Mouse (Mus musculus) embryonic facial prominence, embryonic 13.5 days (tissue): ENCODE measurements around the gene Gm45717. TPM values are rescaled to one million over a fixed set of nuclear protein-coding genes. Genes with fewer than 3 reads are reported as not detected.

Source experiments
- ATAC-seq: fragments of 200-750 bp; cut with Nextera tagmentation; 2 replicates; pipeline ENCODE4 v1.8.0; 2017; ENCODE audit warnings: low read depth; ENCODE audit not compliant: insufficient number of reproducible peaks, insufficient read depth, low FRiP score, low TSS enrichment
- H3K27ac ChIP-seq: fragments of 300-500 bp; sonication (generic); 2 replicates; pipeline ENCODE4 v1.5.1; 2015; ENCODE audit warnings: moderate library complexity, mild to moderate bottlenecking, inconsistent platforms
- H3K27me3 ChIP-seq: fragments of 300-500 bp; sonication (generic); 2 replicates; pipeline ENCODE4 v1.6.1; 2015; ENCODE audit warnings: mild to moderate bottlenecking, inconsistent platforms
- H3K36me3 ChIP-seq: fragments of 300-500 bp; sonication (generic); 2 replicates; pipeline ENCODE4 v1.6.1; 2015; ENCODE audit warnings: mild to moderate bottlenecking, inconsistent platforms
- H3K4me1 ChIP-seq: fragments of 300-500 bp; sonication (generic); 2 replicates; pipeline ENCODE4 v1.6.1; 2015; ENCODE audit warnings: inconsistent platforms
- H3K4me2 ChIP-seq: fragments of 300-500 bp; sonication (generic); 2 replicates; pipeline ENCODE4 v1.6.1; 2015; ENCODE audit warnings: moderate library complexity, mild to moderate bottlenecking, inconsistent platforms
- H3K4me3 ChIP-seq: fragments of 300-500 bp; sonication (generic); 2 replicates; pipeline ENCODE4 v1.5.1; 2015; ENCODE audit warnings: mild to moderate bottlenecking, inconsistent platforms
- H3K9ac ChIP-seq: fragments of 300-500 bp; sonication (generic); 2 replicates; pipeline ENCODE4 v1.6.1; 2015; ENCODE audit warnings: mild to moderate bottlenecking, inconsistent platforms
- H3K9me3 ChIP-seq: fragments of 300-500 bp; sonication (generic); 2 replicates; pipeline ENCODE4 v1.6.1; 2016; ENCODE audit warnings: inconsistent platforms
- WGBS: fragments of 180-500 bp; shearing (Covaris S2); methylation state at CpG from one replicate; pipeline ENCODE4 v1.1.7; 2015; ENCODE audit warnings: mixed read lengths; 5-methylcytosine and 5-hydroxymethylcytosine counted together
- polyA plus RNA-seq: library from polyadenylated mRNA; unstranded; fragments of >200 nt; fragmentation: Nextera tagmentation; extraction: Ambion mirVana; gene quantifications from 2 replicates; pipeline ENCODE4 v1.2.1, GENCODE M21; 2015

The Gm45717 gene
- polyA plus RNA-seq, 1 experiment from 2014 or later: not detected

GRCm38 (mm10) chr7:140967862-140968591 is 12.3 kb upstream of the Gm45717 start:
- 8% methylated on average over 14 of the region's 14 CpGs for WGBS
- H3K4me3 ChIP-seq: peak overlapping the region; percentile 27
- peak overlapping the region; percentile 53 for H3K4me2 ChIP-seq
- H3K9ac ChIP-seq: no peak overlapping the region
- H3K27ac ChIP-seq: peak overlapping the region; percentile 85
- peak; percentile 61; the same call in 1 of the 2 replicates for ATAC-seq
- no peaks in the 10 kb centered on the region for H3K36me3 ChIP-seq
- H3K4me1 ChIP-seq: peaks cover 35% of the 10 kb centered on the region
- H3K9me3 ChIP-seq: no peaks in the 10 kb centered on the region
- H3K27me3 ChIP-seq: no peaks in the 10 kb centered on the region

GRCm38 (mm10) chr7:140966921-140967320 is 11.2 kb upstream of the Gm45717 start, which contains the start of gene Ifitm1:
Ifitm1 (plus strand) TSS chr7:140967221.
- peaks cover 33% of the 10 kb centered on the region for H3K4me1 ChIP-seq

GRCm38 (mm10) chr7:140962733-140963132 is 7.0 kb upstream of the Gm45717 start:
- H3K4me3 ChIP-seq: no peak overlapping the region
- peaks cover 16% of the 10 kb centered on the region for H3K4me1 ChIP-seq
- no peak overlapping the region for H3K9ac ChIP-seq
- WGBS: 68% methylated on average over 2 of the region's 2 CpGs
- H3K27me3 ChIP-seq: no peaks in the 10 kb centered on the region
- no peaks in the 10 kb centered on the region for H3K9me3 ChIP-seq
- no peaks in the 10 kb centered on the region for H3K36me3 ChIP-seq
- ATAC-seq: no peak
- H3K27ac ChIP-seq: no peak overlapping the region
- H3K4me2 ChIP-seq: no peak overlapping the region

More at GRCm38 (mm10) chr7:140966921-140967320, 11.2 kb upstream of the Gm45717 start, which contains the start of gene Ifitm1:
- no peak within 1 kb of the TSS for H3K9ac ChIP-seq
- no peak for ATAC-seq
- WGBS: 85% methylated on average over 4 of the region's 4 CpGs
- no peaks in the 10 kb centered on the region for H3K9me3 ChIP-seq
- no peaks in the 10 kb centered on the region for H3K27me3 ChIP-seq
- H3K36me3 ChIP-seq: no peaks in the 10 kb centered on the region
- H3K4me2 ChIP-seq: peak within 1 kb of the TSS; percentile 53
- peak within 1 kb of the TSS; percentile 27 for H3K4me3 ChIP-seq
- peak within 1 kb of the TSS; percentile 85 for H3K27ac ChIP-seq

- WGBS: 54% methylated on average over 2 of the region's 2 CpGs
- Histone ChIP-seq H3K9me3 (no peaks in the 10 kb centered on the region), H3K36me3 (no peaks in the 10 kb centered on the region), H3K27ac (no peak overlapping the region), H3K9ac (no peak overlapping the region), H3K4me2 (no peak overlapping the region), H3K4me1 (peaks cover 16% of the 10 kb centered on the region), H3K4me3 (no peak overlapping the region), H3K27me3 (no peaks in the 10 kb centered on the region)
- no peak for ATAC-seq
These were observed 5.7 kb upstream of the Gm45717 start for GRCm38 (mm10) chr7:140961416-140961815.

GRCm38 (mm10) chr7:140960026-140960425 is 4.3 kb upstream of the Gm45717 start:
- 75% methylated on average over 5 of the region's 5 CpGs for WGBS
- no peaks in the 10 kb centered on the region for H3K36me3 ChIP-seq
- H3K4me2 ChIP-seq: no peak overlapping the region
- no peak overlapping the region for H3K4me3 ChIP-seq
- H3K9ac ChIP-seq: no peak overlapping the region
- no peak for ATAC-seq
- H3K27ac ChIP-seq: no peak overlapping the region
- H3K9me3 ChIP-seq: no peaks in the 10 kb centered on the region
- H3K4me1 ChIP-seq: peaks cover 17% of the 10 kb centered on the region
- H3K27me3 ChIP-seq: no peaks in the 10 kb centered on the region

- Histone ChIP-seq H3K27ac (no peak overlapping the region; the same call in 1 of the 2 replicates), H3K4me3 (no peak overlapping the region), H3K9ac (no peak overlapping the region), H3K9me3 (no peaks in the 10 kb centered on the region), H3K27me3 (no peaks in the 10 kb centered on the region), H3K4me2 (no peak overlapping the region), H3K36me3 (no peaks in the 10 kb centered on the region), H3K4me1 (peaks cover 20% of the 10 kb centered on the region)
- 8% methylated on average over 9 of the region's 9 CpGs for WGBS
- ATAC-seq: no peak
These were observed 3.6 kb upstream of the Gm45717 start for GRCm38 (mm10) chr7:140959181-140959901.

- WGBS: 29% methylated on average over 6 of the region's 6 CpGs
These were observed 776 bp upstream of the Gm45717 start for GRCm38 (mm10) chr7:140956556-140956869.

GRCm38 (mm10) chr7:140955342-140955741 is 395 bp downstream of the Gm45717 start:
- Histone ChIP-seq H3K4me3 (peak overlapping the region; percentile 70), H3K27ac (peak overlapping the region; percentile 99), H3K36me3 (peaks cover 14% of the 10 kb centered on the region), H3K4me1 (peaks cover 60% of the 10 kb centered on the region), H3K9ac (peak overlapping the region; percentile 86), H3K27me3 (no peaks in the 10 kb centered on the region), H3K4me2 (peak overlapping the region; percentile 92), H3K9me3 (no peaks in the 10 kb centered on the region)
- 7% methylated on average over 17 of the region's 17 CpGs for WGBS
- ATAC-seq: peak; percentile 2; the same call in 1 of the 2 replicates

More at GRCm38 (mm10) chr7:140956556-140956869, 776 bp upstream of the Gm45717 start:
- peaks cover 11% of the 10 kb centered on the region; the same call in 1 of the 2 replicates for H3K36me3 ChIP-seq
- peak overlapping the region; percentile 86; the same call in 1 of the 2 replicates for H3K9ac ChIP-seq
- H3K4me1 ChIP-seq: peaks cover 49% of the 10 kb centered on the region
- 0 out of 2 replicates have a peak, but pooled peaks have one; percentile 2 for ATAC-seq
- peak overlapping the region; percentile 70; the same call in 1 of the 2 replicates for H3K4me3 ChIP-seq
- H3K27ac ChIP-seq: peak overlapping the region; percentile 99
- H3K27me3 ChIP-seq: no peaks in the 10 kb centered on the region
- H3K4me2 ChIP-seq: peak overlapping the region; percentile 92
- no peaks in the 10 kb centered on the region for H3K9me3 ChIP-seq

GRCm38 (mm10) chr7:140954733-140955071 is 1.0 kb downstream of the Gm45717 start:
- 8% methylated on average over 9 of the region's 9 CpGs for WGBS
- Histone ChIP-seq H3K27ac (peak overlapping the region; percentile 99), H3K4me2 (peak overlapping the region; percentile 92), H3K4me1 (peaks cover 64% of the 10 kb centered on the region), H3K27me3 (no peaks in the 10 kb centered on the region), H3K4me3 (peak overlapping the region; percentile 70), H3K9me3 (no peaks in the 10 kb centered on the region), H3K36me3 (peaks cover 21% of the 10 kb centered on the region), H3K9ac (peak overlapping the region; percentile 86)
- no peak for ATAC-seq

- peak overlapping the region; percentile 86 for H3K9ac ChIP-seq
- no peak for ATAC-seq
- H3K4me3 ChIP-seq: peak overlapping the region; percentile 70
- peaks cover 59% of the 10 kb centered on the region for H3K4me1 ChIP-seq
- H3K27ac ChIP-seq: peak overlapping the region; percentile 99
- H3K36me3 ChIP-seq: peaks cover 27% of the 10 kb centered on the region
- H3K9me3 ChIP-seq: no peaks in the 10 kb centered on the region
- H3K27me3 ChIP-seq: no peaks in the 10 kb centered on the region
- WGBS: 54% methylated on average over 15 of the region's 15 CpGs
- H3K4me2 ChIP-seq: peak overlapping the region; percentile 92
These were observed 1.7 kb downstream of the Gm45717 start for GRCm38 (mm10) chr7:140953800-140954732.

- H3K4me2 ChIP-seq: peak overlapping the region; percentile 92
- peak overlapping the region; percentile 0; the same call in 1 of the 2 replicates for H3K4me3 ChIP-seq
- H3K4me1 ChIP-seq: peaks cover 56% of the 10 kb centered on the region
- H3K27ac ChIP-seq: no peak overlapping the region
- peaks cover 36% of the 10 kb centered on the region for H3K36me3 ChIP-seq
- 79% methylated on average over 11 of the region's 11 CpGs for WGBS
- no peaks in the 10 kb centered on the region for H3K27me3 ChIP-seq
- H3K9ac ChIP-seq: peak overlapping the region; percentile 86
- no peak for ATAC-seq
- no peaks in the 10 kb centered on the region for H3K9me3 ChIP-seq
These were observed 2.6 kb downstream of the Gm45717 start for GRCm38 (mm10) chr7:140953133-140953532.
